Mouse (Mus musculus): ENCODE data around the gene Cbr3. TPM values are rescaled to one million over a fixed set of nuclear protein-coding genes. Genes with fewer than 3 reads are reported as not detected.

Gene Cbr3
- polyA plus RNA-seq, 1 experiment from 2014 or later, result 14.4 TPM

DNA sequence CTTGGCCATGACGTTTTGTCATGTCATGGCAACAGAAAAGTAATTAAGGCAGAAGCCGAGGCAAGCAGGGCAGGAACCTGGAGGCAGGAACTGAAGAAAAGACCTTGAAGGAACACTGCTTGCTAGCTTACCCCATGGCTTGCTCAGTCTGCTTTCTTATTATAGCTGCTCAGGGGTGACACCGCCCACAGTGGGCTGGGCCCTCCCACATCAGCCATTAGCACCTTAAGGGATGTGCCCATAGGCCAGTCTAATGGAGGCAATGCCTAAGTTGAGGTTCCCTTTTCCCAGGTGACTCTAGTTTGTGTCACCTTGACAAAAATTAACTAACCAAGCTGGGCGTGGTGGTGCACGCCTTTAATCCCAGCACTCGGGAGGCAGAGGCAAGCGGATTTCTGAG, 24.1 kb downstream of the Cbr3 start:
- no peaks in the 10 kb centered on the region for H3K36me3 ChIP-seq (ENCODE audit: insufficient read depth, low read length)
- H3K4me3 ChIP-seq (ENCODE audit: low read depth, low read length), result no peak overlapping the region
- H3K27me3 ChIP-seq (replicated peaks; ENCODE audit: insufficient read depth, low read length), result no peaks in the 10 kb centered on the region
- ATAC-seq, result no peak
- no peaks in the 10 kb centered on the region for H3K9me3 ChIP-seq (ENCODE audit: low read length)
- H3K4me1 ChIP-seq (ENCODE audit: insufficient read depth, low read depth, low read length), result no peaks in the 10 kb centered on the region
- DNase-seq (ENCODE audit: low spot score), result no peak
- no peak for TF ChIP-seq CTCF (IDR thresholded peaks at IDR 0.05)
- TF ChIP-seq EP300 (IDR thresholded peaks at IDR 0.05), result no peak
- 91% methylated on average over 7 of the region's 7 CpGs for WGBS
- H3K9ac ChIP-seq (replicated peaks; ENCODE audit: low read depth), result no peak overlapping the region
- no peak overlapping the region for H3K27ac ChIP-seq (ENCODE audit: low read length)
- H3K4me2 ChIP-seq (replicated peaks; ENCODE audit: low read depth, low read length), result no peak overlapping the region

DNA sequence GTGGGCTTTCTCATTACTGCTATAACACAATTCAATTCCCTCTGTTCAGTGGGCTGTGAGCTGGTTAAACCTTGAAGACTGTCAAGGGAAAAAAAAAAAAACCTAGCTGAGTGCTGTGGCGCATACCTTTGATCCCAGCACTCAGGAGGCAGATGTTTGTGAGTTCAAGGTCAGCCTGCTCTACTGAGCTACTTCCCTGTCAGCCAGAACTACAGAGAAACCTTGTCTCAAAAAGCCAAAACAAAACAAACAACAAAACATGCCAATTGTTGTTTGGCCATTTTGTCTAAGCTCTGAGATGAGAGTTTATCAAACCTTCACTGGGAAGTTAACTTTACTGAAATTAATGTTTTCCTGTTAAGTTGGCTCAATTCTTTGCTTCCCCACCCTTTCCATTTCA, 26.2 kb downstream of the Cbr3 start:
- DNase-seq (ENCODE audit: low spot score) (no peak), ATAC-seq (no peak)
- Histone ChIP-seq H3K27me3 (replicated peaks; ENCODE audit: insufficient read depth, low read length) (no peaks in the 10 kb centered on the region), H3K4me1 (ENCODE audit: insufficient read depth, low read depth, low read length) (no peaks in the 10 kb centered on the region; the same call in 1 of the 2 replicates), H3K9ac (replicated peaks; ENCODE audit: low read depth) (no peak overlapping the region), H3K36me3 (ENCODE audit: insufficient read depth, low read length) (no peaks in the 10 kb centered on the region), H3K27ac (ENCODE audit: low read length) (no peak overlapping the region), H3K9me3 (ENCODE audit: low read length) (no peaks in the 10 kb centered on the region), H3K4me2 (replicated peaks; ENCODE audit: low read depth, low read length) (no peak overlapping the region), H3K4me3 (ENCODE audit: low read depth, low read length) (no peak overlapping the region)
- WGBS, result 52% methylated on average over 1 of the region's 1 CpGs
- no peak for TF ChIP-seq EP300 (IDR thresholded peaks at IDR 0.05)
- TF ChIP-seq CTCF (IDR thresholded peaks at IDR 0.05), result no peak

GRCm38 (mm10) chr16:93710924-93711323, 27.9 kb downstream of the Cbr3 start:
- no peak overlapping the region for H3K9ac ChIP-seq (replicated peaks; ENCODE audit: low read depth)
- no peaks in the 10 kb centered on the region for H3K27me3 ChIP-seq (replicated peaks; ENCODE audit: insufficient read depth, low read length)
- ATAC-seq (peak; percentile 28), DNase-seq (ENCODE audit: low spot score) (peak; percentile 95)
- no peaks in the 10 kb centered on the region for H3K36me3 ChIP-seq (ENCODE audit: insufficient read depth, low read length)
- TF ChIP-seq EP300 (IDR thresholded peaks at IDR 0.05) (no peak), CTCF (IDR thresholded peaks at IDR 0.05) (peak; percentile 88)
- peak overlapping the region; percentile 36 for H3K4me3 ChIP-seq (ENCODE audit: low read depth, low read length)
- H3K27ac ChIP-seq (ENCODE audit: low read length), result peak overlapping the region; percentile 73
- H3K4me2 ChIP-seq (replicated peaks; ENCODE audit: low read depth, low read length), result peak overlapping the region; percentile 54
- peaks cover 4% of the 10 kb centered on the region; the same call in 1 of the 2 replicates for H3K4me1 ChIP-seq (ENCODE audit: insufficient read depth, low read depth, low read length)
- no peaks in the 10 kb centered on the region for H3K9me3 ChIP-seq (ENCODE audit: low read length)
- under 1% methylated on average over 11 of the region's 11 CpGs for WGBS

- H3K9me3 ChIP-seq (ENCODE audit: low read length), result no peaks in the 10 kb centered on the region
- 2% methylated on average over 63 of the region's 77 CpGs for WGBS
- H3K36me3 ChIP-seq (ENCODE audit: insufficient read depth, low read length), result no peaks in the 10 kb centered on the region
- H3K9ac ChIP-seq (replicated peaks; ENCODE audit: low read depth), result peak within 1 kb of the TSS; percentile 64
- peak within 1 kb of the TSS; percentile 78 for H3K4me3 ChIP-seq (ENCODE audit: low read depth, low read length)
- H3K4me1 ChIP-seq (ENCODE audit: insufficient read depth, low read depth, low read length), result peaks cover 4% of the 10 kb centered on the region; the same call in 1 of the 2 replicates
- no peak for TF ChIP-seq EP300 (IDR thresholded peaks at IDR 0.05)
- TF ChIP-seq CTCF (IDR thresholded peaks at IDR 0.05), result no peak
- H3K27ac ChIP-seq (ENCODE audit: low read length), result peak within 1 kb of the TSS; percentile 76
- H3K4me2 ChIP-seq (replicated peaks; ENCODE audit: low read depth, low read length), result peak within 1 kb of the TSS; percentile 88
- H3K27me3 ChIP-seq (replicated peaks; ENCODE audit: insufficient read depth, low read length), result no peaks in the 10 kb centered on the region
- DNase-seq (ENCODE audit: low spot score) (peak; percentile 99), ATAC-seq (peak; percentile 95)
Observed at GRCm38 (mm10) chr16:93711411-93712188, 28.6 kb downstream of the Cbr3 start, which contains the start of gene Dop1b. Gene Dop1b, plus strand, starts transcription at chr16:93711904.

DNA sequence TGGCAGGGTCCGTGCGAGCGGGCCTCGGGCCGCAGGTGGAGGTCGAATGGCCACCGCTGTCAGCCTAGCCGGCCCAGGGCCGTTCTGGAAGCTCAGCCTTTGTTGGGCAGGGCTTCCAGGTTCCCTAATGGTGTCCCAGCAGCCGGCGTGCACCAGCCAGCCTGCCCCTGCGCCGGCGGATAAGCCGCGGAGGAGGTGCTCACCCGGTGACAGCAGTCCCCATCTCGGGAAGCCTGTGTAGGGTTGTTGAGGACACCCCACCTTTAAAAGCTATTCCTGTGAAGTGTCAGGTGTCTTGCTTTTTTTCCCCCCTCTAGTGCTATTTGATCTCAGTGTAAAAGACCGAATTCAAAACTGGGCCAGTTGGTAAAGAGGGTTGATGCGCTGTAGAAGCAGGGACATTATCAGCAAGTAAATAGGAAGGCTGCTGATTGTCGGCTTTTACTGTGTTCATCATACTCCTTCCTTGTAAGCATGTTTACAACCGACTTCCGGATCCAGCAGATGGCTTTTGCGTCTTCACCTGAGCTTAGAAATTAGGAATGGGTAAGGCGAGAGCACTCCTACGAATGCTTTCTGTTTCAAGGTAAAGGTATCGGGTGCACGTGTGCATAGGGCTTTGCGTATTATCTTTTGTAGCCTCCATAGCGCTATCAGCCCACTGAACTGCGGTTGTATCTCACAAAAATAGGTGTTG, 29.3 kb downstream of the Cbr3 start:
- Histone ChIP-seq H3K9me3 (ENCODE audit: low read length) (no peaks in the 10 kb centered on the region), H3K36me3 (ENCODE audit: insufficient read depth, low read length) (no peaks in the 10 kb centered on the region), H3K9ac (replicated peaks; ENCODE audit: low read depth) (peak overlapping the region; percentile 64), H3K4me1 (ENCODE audit: insufficient read depth, low read depth, low read length) (peaks cover 8% of the 10 kb centered on the region; the same call in 1 of the 2 replicates), H3K4me2 (replicated peaks; ENCODE audit: low read depth, low read length) (peak overlapping the region; percentile 88), H3K4me3 (ENCODE audit: low read depth, low read length) (peak overlapping the region; percentile 78), H3K27me3 (replicated peaks; ENCODE audit: insufficient read depth, low read length) (no peaks in the 10 kb centered on the region), H3K27ac (ENCODE audit: low read length) (peak overlapping the region; percentile 76)
- WGBS, result 7% methylated on average over 31 of the region's 31 CpGs
- DNase-seq (ENCODE audit: low spot score) (peak; percentile 32), ATAC-seq (peak; percentile 5)
- no peak for TF ChIP-seq CTCF (IDR thresholded peaks at IDR 0.05)

GRCm38 (mm10) chr16:93712966-93713365, 30.0 kb downstream of the Cbr3 start:
- H3K4me1 ChIP-seq (ENCODE audit: insufficient read depth, low read depth, low read length), result peaks cover 8% of the 10 kb centered on the region; the same call in 1 of the 2 replicates
- 70% methylated on average over 7 of the region's 7 CpGs for WGBS
- peak overlapping the region; percentile 78; the same call in 1 of the 2 replicates for H3K4me3 ChIP-seq (ENCODE audit: low read depth, low read length)
- no peaks in the 10 kb centered on the region for H3K36me3 ChIP-seq (ENCODE audit: insufficient read depth, low read length)
- peak overlapping the region; percentile 88 for H3K4me2 ChIP-seq (replicated peaks; ENCODE audit: low read depth, low read length)
- H3K9ac ChIP-seq (replicated peaks; ENCODE audit: low read depth), result no peak overlapping the region
- TF ChIP-seq EP300 (IDR thresholded peaks at IDR 0.05) (no peak), CTCF (IDR thresholded peaks at IDR 0.05) (no peak)
- DNase-seq (ENCODE audit: low spot score), result no peak
- H3K27ac ChIP-seq (ENCODE audit: low read length), result no peak overlapping the region
- no peaks in the 10 kb centered on the region for H3K9me3 ChIP-seq (ENCODE audit: low read length)
- H3K27me3 ChIP-seq (replicated peaks; ENCODE audit: insufficient read depth, low read length), result no peaks in the 10 kb centered on the region
- no peak for ATAC-seq
